Mouse (Mus musculus): Measurements from ENCODE around the gene Hhatl. TPM values are rescaled to one million over a fixed set of nuclear protein-coding genes. Genes with fewer than 3 reads are reported as not detected.

Gene Hhatl
- polyA plus RNA-seq, 2 experiments, result 1.7 to 1.9 TPM

DNA sequence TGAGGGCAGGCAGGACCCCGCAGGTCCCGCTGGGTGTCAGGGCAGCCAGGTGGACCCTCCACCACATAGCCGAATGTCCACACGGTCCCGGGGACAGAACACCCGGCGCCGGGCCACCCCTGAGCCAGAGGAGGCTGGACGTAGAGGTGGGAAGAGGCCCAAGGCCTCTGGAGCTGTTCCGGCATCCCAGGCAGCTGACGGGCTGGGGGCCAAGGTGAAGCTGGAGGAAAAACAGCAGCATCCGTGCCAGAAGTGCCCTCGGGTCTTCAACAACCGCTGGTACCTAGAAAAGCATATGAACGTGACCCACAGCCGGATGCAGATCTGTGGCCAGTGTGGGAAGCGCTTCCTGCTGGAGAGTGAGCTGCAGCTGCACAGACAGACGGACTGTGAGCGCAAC lies 28.6 kb downstream of the Hhatl start:
- peaks cover 63% of the 10 kb centered on the region for H3K36me3 ChIP-seq (ENCODE audit: control insufficient read depth, insufficient read depth, low read length)
- TF ChIP-seq POLR2A (IDR thresholded peaks at IDR 0.05; ENCODE audit: borderline replicate concordance, extremely low read depth, insufficient read depth, insufficient read length), result no peak
- ATAC-seq (ENCODE audit: low FRiP score, low read depth) (no peak), DNase-seq (ENCODE audit: low spot score) (no peak)
- 91% methylated on average over 19 of the region's 19 CpGs for WGBS
- no peaks in the 10 kb centered on the region for H3K9me3 ChIP-seq (ENCODE audit: control insufficient read depth, low read length)
- peaks cover 14% of the 10 kb centered on the region for H3K4me1 ChIP-seq (ENCODE audit: control insufficient read depth, insufficient read depth, low read length)
- no peak overlapping the region for H3K4me3 ChIP-seq (replicated peaks; ENCODE audit: low read length)
- H3K4me2 ChIP-seq (replicated peaks; ENCODE audit: low read depth, low read length, severe bottlenecking), result no peak overlapping the region
- no peak overlapping the region for H3K9ac ChIP-seq (ENCODE audit: low read depth, low read length, severe bottlenecking)
- H3K27ac ChIP-seq (replicated peaks; ENCODE audit: low read depth, low read length), result no peak overlapping the region
- no peaks in the 10 kb centered on the region for H3K27me3 ChIP-seq (ENCODE audit: control insufficient read depth, insufficient read depth, low read length)

DNA sequence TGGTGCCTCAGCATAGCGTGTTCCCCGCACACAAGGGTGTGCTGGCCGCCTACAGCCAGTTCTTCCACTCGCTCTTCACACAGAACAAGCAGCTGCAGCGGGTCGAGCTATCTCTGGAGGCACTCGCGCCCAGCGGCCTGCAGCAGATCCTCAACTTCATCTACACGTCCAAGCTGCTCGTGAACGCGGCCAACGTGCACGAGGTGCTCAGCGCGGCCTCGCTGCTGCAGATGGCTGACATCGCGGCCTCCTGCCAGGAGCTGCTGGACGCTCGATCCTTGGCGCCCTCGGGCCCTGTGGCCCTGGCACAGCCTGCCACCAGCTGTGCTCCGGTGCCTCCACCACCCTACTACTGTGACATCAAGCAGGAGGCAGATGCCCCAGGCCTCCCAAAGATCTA lies 29.5 kb downstream of the Hhatl start:
- peaks cover 24% of the 10 kb centered on the region for H3K4me1 ChIP-seq (ENCODE audit: control insufficient read depth, insufficient read depth, low read length)
- TF ChIP-seq POLR2A (IDR thresholded peaks at IDR 0.05; ENCODE audit: borderline replicate concordance, extremely low read depth, insufficient read depth, insufficient read length), result no peak
- DNase-seq (ENCODE audit: low spot score), result no peak
- 90% methylated on average over 25 of the region's 25 CpGs for WGBS
- H3K4me3 ChIP-seq (replicated peaks; ENCODE audit: low read length), result no peak overlapping the region
- H3K36me3 ChIP-seq (ENCODE audit: control insufficient read depth, insufficient read depth, low read length), result peaks cover 54% of the 10 kb centered on the region
- no peaks in the 10 kb centered on the region for H3K9me3 ChIP-seq (ENCODE audit: control insufficient read depth, low read length)
- H3K9ac ChIP-seq (ENCODE audit: low read depth, low read length, severe bottlenecking), result no peak overlapping the region
- H3K27me3 ChIP-seq (ENCODE audit: control insufficient read depth, insufficient read depth, low read length), result no peaks in the 10 kb centered on the region
- H3K4me2 ChIP-seq (replicated peaks; ENCODE audit: low read depth, low read length, severe bottlenecking), result no peak overlapping the region
- H3K27ac ChIP-seq (replicated peaks; ENCODE audit: low read depth, low read length), result no peak overlapping the region
- ATAC-seq (ENCODE audit: low FRiP score, low read depth), result no peak

DNA sequence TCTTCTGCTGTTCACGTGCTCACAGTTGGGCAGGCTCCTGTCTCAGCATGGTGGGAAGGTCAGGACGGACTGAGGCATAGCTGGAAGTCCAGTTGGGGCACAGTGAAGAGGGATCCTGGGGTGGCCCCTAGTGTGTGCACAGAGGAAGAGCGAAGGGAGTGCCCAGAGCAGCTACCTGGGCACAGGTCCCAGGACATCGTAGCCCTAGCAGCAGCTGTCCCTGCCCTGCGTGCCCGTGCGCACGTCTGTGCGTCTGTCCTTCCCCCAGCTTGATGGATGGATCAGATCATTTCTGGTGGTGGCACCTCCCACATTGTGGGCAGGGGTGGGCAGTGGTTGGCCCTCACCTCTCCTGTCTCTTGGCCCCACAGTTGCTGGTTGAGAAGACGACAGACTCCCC lies 30.1 kb downstream of the Hhatl start:
- DNase-seq (ENCODE audit: low spot score) (no peak), ATAC-seq (ENCODE audit: low FRiP score, low read depth) (no peak)
- WGBS, result 88% methylated on average over 10 of the region's 10 CpGs
- no peak overlapping the region for H3K4me2 ChIP-seq (replicated peaks; ENCODE audit: low read depth, low read length, severe bottlenecking)
- H3K27ac ChIP-seq (replicated peaks; ENCODE audit: low read depth, low read length), result no peak overlapping the region
- TF ChIP-seq POLR2A (IDR thresholded peaks at IDR 0.05; ENCODE audit: borderline replicate concordance, extremely low read depth, insufficient read depth, insufficient read length), result no peak
- no peak overlapping the region for H3K4me3 ChIP-seq (replicated peaks; ENCODE audit: low read length)
- peaks cover 48% of the 10 kb centered on the region for H3K36me3 ChIP-seq (ENCODE audit: control insufficient read depth, insufficient read depth, low read length)
- no peak overlapping the region for H3K9ac ChIP-seq (ENCODE audit: low read depth, low read length, severe bottlenecking)
- H3K27me3 ChIP-seq (ENCODE audit: control insufficient read depth, insufficient read depth, low read length), result no peaks in the 10 kb centered on the region
- H3K4me1 ChIP-seq (ENCODE audit: control insufficient read depth, insufficient read depth, low read length), result peaks cover 26% of the 10 kb centered on the region
- no peaks in the 10 kb centered on the region for H3K9me3 ChIP-seq (ENCODE audit: control insufficient read depth, low read length)

DNA sequence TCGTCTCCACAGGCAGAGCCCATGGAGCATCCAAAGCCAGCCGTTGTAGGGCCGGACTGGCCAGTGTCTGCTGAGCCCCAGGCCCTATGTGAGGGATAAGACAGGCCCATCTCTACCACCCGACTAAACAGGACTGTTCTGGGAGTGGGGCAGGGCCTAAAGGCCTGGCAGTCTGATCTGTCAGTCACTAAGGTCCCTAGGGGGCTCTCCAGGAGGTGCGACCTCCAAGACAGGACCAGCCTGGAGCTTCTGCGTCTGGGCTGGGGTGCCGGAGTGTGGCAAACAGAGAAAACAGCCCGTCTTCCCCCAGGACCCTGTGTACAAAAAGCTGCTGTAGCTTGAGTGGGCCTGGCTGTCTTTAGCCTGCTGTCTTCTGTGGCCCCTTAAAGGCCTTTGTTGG lies 30.5 kb downstream of the Hhatl start:
- TF ChIP-seq POLR2A (IDR thresholded peaks at IDR 0.05; ENCODE audit: borderline replicate concordance, extremely low read depth, insufficient read depth, insufficient read length), result no peak
- H3K36me3 ChIP-seq (ENCODE audit: control insufficient read depth, insufficient read depth, low read length), result peaks cover 47% of the 10 kb centered on the region
- H3K4me2 ChIP-seq (replicated peaks; ENCODE audit: low read depth, low read length, severe bottlenecking), result no peak overlapping the region
- DNase-seq (ENCODE audit: low spot score) (no peak), ATAC-seq (ENCODE audit: low FRiP score, low read depth) (no peak)
- 68% methylated on average over 8 of the region's 8 CpGs for WGBS
- no peak overlapping the region for H3K27ac ChIP-seq (replicated peaks; ENCODE audit: low read depth, low read length)
- H3K27me3 ChIP-seq (ENCODE audit: control insufficient read depth, insufficient read depth, low read length), result no peaks in the 10 kb centered on the region
- no peak overlapping the region for H3K4me3 ChIP-seq (replicated peaks; ENCODE audit: low read length)
- H3K9ac ChIP-seq (ENCODE audit: low read depth, low read length, severe bottlenecking), result no peak overlapping the region
- peaks cover 26% of the 10 kb centered on the region for H3K4me1 ChIP-seq (ENCODE audit: control insufficient read depth, insufficient read depth, low read length)
- no peaks in the 10 kb centered on the region for H3K9me3 ChIP-seq (ENCODE audit: control insufficient read depth, low read length)

GRCm38 (mm10) chr9:121761091-121761665 lies 31.1 kb downstream of the Hhatl start:
- peak overlapping the region; percentile 97 for H3K9ac ChIP-seq (ENCODE audit: low read depth, low read length, severe bottlenecking)
- TF ChIP-seq POLR2A (IDR thresholded peaks at IDR 0.05; ENCODE audit: borderline replicate concordance, extremely low read depth, insufficient read depth, insufficient read length), result no peak
- H3K27me3 ChIP-seq (ENCODE audit: control insufficient read depth, insufficient read depth, low read length), result no peaks in the 10 kb centered on the region
- WGBS, result 62% methylated on average over 10 of the region's 10 CpGs
- H3K27ac ChIP-seq (replicated peaks; ENCODE audit: low read depth, low read length), result no peak overlapping the region
- peak overlapping the region; percentile 84 for H3K4me2 ChIP-seq (replicated peaks; ENCODE audit: low read depth, low read length, severe bottlenecking)
- H3K4me3 ChIP-seq (replicated peaks; ENCODE audit: low read length), result peak overlapping the region; percentile 90
- DNase-seq (ENCODE audit: low spot score) (no peak), ATAC-seq (ENCODE audit: low FRiP score, low read depth) (no peak)
- H3K9me3 ChIP-seq (ENCODE audit: control insufficient read depth, low read length), result no peaks in the 10 kb centered on the region
- H3K36me3 ChIP-seq (ENCODE audit: control insufficient read depth, insufficient read depth, low read length), result peaks cover 46% of the 10 kb centered on the region
- H3K4me1 ChIP-seq (ENCODE audit: control insufficient read depth, insufficient read depth, low read length), result peaks cover 26% of the 10 kb centered on the region
